Mouse (Mus musculus) urinary bladder, adult 2 months (tissue): Measurements from ENCODE around the gene Ltbp1. TPM values are rescaled to one million over a fixed set of nuclear protein-coding genes. Genes with fewer than 3 reads are reported as not detected.

Experiments
- DNase-seq: peaks from one replicate; pipeline ENCODE4 v3.0.0; 2022; ENCODE audit warnings: low spot score
- polyA plus RNA-seq: library from polyadenylated mRNA; depleted of rRNA; stranded (reverse); fragments of >200 nt; gene quantifications from 2 replicates; pipeline ENCODE4 v1.2.3, GENCODE M21; 2012

Gene Ltbp1
- polyA plus RNA-seq, 1 experiment = 26.4 TPM

DNA sequence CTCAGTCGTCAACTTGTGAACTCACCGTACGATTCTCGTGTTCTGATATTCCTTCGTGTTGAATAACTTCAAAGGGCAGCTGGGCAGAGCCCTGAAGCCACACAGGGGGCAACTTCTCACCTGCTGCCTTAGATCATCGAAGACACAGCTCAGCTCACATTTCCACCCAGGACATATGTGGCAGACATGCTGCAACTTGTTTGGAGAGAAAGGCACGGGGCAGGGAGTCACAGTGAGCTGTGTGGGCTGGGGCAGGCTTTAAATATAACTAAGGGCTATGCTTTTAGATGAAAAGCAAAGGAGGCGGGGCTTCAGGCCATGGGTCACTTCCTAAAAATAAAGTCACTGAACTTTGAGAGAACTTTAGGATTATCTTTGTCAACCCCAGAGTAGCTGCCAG is 51.3 kb downstream of the Ltbp1 start:
- DNase-seq = no peak

DNA sequence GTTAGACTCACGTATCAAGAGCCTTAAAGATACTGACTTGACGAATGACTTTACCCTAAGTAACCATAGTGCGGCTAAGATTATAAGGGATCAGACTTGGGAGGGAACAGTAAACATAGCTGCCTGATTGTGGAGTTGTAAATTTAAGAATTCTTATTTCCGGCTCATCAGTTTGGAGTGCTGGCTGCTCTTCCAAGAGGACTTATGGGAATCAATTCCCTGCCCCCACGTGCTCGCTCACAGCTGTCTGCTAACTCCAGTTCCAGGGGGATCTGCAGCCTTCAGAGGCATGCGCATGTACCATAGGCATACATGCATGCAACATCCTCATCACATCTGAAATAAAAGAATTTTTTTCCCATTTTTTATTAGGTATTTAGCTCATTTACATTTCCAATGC is 61.0 kb downstream of the Ltbp1 start:
- no peak for DNase-seq

DNA sequence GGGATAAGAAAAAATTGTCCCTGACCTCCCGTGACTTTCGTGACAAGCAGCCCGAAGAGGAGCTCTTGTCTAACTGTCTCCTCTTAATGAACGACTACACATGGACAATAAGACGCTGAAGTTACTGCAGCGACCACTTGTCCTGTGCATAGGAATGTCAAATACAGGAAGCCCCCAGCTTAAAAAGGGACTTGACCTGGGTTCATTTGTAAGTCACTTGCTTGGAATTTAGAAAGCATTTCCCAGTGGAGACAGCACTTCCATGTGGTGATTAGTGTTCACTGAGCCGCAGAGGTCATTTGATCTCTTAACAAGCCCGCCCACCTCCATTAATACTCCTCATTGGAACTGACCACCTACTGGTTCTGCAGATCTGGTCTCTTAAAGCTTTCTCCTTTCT is 61.9 kb downstream of the Ltbp1 start:
- DNase-seq = no peak

DNA sequence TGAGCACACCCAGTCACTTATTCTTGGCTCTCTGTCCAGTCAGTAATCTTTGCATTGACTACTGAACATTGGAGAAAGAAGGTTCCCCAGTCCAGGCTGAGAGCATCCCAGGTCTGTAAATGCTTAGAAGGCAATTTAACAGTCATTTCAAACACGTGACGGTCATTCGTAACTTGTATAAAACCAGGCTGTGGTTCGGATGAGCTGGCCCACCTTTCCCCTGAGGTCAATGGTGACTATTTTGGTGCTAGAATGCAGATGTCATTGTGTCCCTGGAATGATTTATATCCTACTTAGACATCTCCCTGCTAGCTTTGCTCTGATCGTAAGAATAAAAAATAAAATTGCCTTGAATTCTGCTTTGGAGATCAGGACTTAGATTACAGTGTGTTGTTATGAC is 63.9 kb downstream of the Ltbp1 start:
- DNase-seq = no peak

DNA sequence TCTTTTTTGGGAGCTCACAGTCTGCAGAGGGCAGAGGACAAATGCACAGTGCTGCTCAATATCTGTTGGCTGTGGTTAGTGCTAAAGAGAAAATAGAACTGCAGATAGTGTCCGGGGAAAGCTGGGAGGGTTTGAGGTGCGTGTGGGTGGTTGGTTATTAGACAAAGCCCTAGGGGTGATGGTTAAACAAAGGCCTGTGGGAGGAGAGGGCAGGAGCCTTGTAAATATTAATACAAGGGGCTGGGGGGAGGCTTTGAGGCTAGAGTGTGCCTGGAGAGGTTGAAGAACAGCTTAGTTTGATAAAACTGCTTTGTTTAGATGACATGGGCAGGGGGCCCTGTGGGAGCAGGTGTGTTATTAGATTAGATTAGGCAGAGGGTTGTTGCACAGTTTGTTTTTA is 65.8 kb downstream of the Ltbp1 start:
- no peak for DNase-seq

DNA sequence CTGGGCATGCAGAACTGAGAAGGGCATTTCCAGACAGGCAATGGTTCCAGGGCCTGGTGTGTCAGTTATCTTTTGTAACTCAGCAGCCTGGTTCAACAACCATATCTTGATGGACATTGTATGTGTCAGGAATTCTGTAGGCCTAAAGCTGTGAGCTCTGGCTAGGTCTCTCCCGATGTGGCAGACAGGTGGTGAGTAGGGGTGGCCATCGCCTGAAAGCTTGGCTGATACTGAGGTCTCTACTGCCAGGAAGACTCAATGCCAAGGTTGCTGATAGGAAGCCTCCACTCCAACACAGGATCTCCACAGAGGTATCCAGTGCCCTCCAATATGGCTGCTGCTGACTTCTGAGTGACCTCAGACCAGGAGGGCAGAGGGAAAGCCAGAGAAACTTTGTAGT is 66.4 kb downstream of the Ltbp1 start:
- DNase-seq = no peak

DNA sequence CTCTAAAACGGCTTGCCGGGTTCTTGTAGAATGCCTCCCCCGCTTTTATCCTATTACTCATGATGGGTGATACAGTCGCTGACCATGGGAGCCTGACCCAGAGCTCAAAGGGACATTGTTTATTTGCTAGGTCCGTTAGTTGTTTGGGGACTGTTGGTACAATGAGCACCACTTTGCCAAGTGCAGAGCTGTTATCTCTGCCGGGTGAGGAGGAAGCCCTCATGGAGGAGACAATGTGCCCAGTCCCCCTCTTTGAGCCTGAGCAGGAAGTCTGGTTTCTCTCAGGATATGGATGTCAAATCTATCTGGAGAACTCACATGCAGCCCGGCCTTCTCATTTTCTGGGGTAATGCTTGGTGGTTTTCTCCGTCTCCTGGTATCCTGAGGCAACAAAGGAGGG is 68.5 kb downstream of the Ltbp1 start:
- no peak for DNase-seq

DNA sequence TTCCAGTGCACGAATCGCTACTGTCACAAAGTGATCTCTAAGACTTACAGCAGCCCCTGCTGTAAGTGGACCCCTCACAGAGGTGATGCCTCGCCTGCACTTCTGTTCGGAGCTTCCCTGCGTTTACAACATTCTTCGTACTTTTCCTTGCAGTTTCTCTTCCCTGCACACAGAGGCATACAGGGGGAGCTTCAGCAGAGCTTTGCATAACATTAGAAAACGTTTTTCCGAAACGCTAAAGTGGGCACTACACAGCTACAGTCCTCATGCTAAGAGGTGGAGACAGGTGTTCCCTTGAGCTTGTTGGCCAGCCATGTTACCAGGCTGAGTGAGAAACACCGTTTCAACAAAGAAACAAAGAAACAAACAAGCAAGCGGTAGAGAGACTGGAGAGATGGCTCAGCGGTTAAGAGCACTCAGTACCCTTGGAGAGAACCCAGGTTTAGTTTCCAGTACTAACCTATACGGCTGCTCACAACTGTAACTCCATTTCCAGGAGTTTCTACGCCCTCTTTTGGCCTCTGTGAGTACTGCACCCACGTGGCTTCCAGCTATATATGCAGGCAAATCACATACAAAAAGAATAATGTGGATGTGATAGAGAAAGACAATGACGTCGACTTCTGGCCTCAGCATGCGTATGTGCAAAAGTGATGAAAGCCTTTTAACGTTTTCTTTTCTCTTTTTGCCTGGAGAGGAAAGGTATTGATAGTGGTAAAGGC is 69.8 kb downstream of the Ltbp1 start:
- no peak for DNase-seq

DNA sequence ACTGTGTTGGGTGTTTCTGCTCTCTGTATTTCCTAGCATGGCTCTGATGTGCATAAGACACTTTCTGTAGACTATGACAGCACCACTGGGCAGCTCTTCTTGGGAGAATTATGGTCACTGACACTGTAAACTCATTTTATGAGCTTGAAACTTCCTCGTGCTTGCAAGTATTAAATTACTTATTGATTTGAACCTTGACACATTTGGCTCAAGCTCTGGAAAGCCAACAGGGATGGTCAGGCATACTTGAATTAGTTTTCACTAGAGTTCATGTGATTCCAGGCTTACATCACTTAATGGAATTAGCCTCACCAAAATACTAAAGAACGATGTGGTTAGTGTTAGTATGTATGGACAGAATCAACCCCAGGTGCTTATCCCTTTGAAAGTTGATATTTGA is 76.0 kb downstream of the Ltbp1 start:
- no peak for DNase-seq

DNA sequence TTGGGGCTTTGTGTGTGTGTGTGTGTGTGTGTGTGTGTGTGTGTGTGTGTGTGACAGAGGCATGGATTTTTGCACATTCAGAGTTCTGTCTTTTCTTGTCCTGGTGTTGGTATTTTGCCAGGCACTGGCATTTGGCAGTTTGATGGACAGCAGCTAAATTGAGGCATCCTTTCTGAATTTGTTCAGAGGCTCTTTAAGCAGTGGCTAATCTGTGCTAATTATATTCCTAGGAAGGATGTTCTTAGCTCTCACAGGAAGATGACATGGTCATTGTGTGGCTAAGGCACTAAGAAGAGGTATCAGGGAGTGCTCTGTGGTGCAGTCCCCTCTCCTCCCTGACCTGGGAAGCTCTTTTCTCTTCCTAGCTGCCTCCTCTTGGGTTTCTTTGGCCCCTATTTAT is 77.1 kb downstream of the Ltbp1 start:
- no peak for DNase-seq

DNA sequence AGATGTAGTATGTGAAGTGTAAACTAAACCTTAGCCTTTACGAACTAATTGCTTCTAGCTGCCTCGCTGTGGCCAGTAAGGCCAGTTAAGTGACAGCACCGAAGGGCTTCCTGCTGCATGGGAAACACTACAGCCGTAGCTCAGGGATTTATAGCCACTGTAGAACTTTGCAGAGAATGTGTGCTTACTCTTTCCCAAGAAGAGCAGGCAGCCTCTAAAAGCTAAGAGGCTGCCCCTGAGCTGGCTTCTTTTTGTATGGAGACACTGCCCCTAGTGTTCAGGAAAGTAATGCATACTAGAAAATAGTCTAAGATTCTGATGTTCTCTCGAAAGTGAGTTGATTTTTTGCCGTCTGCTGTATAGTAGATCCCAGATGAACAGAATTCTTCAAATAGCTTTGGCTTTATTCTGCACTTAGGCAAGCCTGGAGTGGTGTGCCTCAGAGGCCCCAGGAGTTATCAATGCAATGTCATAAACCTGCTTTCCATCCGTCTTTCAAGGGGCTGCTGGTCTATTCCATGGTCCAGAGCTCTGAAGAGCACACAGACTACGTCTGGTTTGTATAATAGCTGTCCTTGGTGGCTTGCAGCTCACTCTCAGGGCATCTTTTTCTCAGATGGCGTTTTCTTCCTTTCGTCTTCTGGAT is 82.1 kb downstream of the Ltbp1 start:
- no peak for DNase-seq

DNA sequence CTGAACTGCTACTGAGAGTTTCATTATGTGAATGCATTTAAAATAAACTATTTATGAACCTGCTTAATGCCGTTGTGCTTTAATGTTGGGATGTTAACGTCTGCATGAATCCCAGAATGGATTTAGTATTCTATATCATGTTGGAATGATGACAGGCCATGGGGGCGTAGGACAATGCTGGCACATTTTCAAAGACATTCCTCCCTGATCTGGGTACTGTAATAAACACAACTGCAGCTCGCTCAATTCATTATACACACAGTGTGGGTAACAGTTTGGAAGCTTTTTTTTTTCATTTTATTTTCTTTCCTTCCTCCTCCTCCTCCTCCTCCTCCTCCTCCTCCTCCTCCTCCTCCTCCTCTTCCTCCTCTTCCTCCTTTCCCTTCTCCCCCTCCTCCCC is 82.9 kb downstream of the Ltbp1 start:
- no peak for DNase-seq

DNA sequence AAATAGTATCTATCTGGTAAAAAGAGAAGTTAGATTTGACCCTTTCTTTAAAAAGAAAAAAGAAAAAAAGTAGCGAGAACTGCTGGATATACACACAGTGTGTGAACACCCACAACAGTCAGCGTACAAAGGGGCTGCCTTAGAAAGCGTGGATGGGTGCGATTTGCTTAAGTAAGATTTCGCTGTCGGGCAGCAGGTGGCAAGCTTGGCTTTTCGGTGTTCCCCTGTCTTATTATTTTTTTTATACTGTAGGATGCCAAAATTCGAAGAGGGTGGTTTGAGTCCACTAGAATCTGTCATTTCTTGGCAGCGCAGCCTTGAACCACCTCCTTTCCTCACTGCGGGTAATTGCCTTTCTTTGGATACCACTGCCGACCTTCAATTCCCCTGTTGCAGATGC is 83.4 kb downstream of the Ltbp1 start:
- DNase-seq = no peak

DNA sequence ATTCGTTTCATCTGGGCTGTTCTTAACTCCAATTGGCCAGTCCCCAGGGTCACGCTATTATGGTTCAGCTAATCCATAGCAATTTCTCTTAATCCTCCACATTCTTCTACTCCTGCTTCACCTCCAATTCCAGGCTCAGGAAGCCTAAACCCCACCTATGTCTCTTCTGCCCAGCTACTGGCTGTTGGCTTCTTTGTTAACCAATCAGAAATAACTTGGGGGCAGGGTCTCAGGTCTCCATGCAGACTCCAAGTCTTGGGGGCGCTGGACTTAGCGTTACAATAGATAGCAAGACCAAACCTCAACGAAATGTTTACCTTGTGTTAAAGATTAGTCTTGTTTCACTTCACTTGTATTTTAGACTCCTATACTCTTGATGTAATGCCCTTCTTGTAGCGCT is 85.2 kb downstream of the Ltbp1 start:
- DNase-seq = no peak

DNA sequence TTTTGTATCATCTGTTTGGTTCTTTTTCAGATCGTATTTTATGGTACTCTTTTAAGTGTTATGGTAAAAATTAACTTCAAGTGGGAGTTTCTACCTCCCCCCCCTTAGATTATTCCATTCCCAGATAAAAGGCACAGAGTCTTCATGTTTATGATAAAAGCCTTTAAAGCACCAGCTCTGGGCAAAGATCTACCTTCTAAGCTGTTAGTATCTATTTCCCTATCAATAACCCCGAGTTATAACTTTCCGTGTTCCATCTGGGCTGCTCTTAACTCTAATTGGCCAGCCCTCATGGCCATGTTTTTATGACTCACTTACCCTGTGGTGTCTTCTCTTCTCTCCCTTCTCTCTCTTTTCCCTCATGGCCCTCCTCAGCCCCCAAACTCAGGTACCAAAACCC is 88.2 kb downstream of the Ltbp1 start:
- no peak for DNase-seq

DNA sequence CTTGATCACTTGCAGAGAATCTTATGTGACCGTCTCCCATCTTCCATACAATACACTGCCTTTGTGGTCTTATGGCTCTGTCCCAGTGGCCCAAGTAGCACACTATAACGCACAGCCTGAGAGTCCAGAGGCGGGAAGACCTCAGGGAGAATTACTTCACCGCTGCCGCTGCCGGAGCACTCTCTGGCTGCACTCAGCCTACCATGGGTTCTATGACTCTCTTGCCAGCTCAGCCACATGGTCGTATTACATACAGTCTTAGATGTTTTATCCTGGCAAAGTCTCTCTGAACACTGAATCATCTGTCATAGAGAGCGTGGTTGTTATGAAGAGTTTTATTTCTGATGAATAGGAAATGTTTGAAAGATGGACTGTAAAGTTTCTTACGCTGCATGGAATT is 89.2 kb downstream of the Ltbp1 start:
- no peak for DNase-seq

DNA sequence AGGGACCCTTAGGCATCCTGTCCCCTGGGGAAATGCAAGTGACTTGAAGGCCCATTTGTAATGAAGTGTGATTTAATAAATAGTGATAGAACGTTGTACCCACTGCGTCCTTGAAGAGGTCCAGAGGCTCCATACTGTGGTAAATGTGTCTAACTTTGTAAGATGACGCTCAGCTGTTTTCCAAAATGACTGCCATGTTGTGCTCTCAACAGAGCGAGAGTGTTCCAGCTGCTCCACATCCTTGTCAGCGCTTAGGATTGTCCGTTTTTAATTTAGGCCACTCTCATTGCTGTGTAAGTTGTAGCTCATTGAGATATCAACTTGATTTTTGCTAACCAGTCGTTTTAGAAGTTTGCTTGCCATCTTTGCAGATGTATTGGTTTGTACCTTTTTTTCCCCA is 91.4 kb downstream of the Ltbp1 start:
- no peak for DNase-seq

DNA sequence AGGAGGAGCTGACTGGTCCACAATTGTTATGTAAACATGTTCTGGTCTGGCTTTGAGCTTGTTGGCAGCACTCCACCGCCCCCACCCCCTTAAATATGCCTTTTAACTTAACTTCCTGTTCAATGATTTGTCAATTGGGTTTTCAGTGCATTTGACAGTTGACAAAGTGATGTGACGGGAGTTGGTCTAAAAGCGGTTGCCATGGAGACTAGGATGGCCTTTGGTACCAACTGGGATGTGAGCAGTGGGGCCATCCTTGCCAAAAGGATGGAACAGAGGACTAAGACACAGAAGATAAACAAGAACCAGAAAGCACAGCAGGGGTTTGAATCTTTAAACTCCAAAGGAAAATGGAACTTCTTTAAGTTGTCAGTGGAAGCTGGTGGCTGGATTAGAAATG is 92.0 kb downstream of the Ltbp1 start:
- no peak for DNase-seq

DNA sequence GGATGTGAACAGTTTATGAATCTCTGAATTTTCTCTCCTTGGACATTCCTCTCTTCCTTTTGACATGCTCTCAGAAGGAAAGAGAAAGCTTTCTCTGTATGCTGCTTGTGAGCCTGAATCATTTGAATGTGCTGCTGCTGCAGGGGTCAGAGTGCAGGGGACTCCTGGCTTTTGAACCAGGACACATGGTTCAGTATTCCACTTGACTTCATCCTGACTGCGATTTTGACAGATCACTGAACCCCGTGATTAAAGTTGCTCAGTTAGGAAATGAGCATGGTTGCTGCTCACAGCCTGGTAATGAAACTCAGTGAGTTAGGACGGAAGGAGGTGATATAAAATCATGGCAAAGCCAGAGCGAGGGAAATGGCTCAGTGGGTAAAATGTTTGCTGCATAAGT is 95.8 kb downstream of the Ltbp1 start:
- DNase-seq = no peak

DNA sequence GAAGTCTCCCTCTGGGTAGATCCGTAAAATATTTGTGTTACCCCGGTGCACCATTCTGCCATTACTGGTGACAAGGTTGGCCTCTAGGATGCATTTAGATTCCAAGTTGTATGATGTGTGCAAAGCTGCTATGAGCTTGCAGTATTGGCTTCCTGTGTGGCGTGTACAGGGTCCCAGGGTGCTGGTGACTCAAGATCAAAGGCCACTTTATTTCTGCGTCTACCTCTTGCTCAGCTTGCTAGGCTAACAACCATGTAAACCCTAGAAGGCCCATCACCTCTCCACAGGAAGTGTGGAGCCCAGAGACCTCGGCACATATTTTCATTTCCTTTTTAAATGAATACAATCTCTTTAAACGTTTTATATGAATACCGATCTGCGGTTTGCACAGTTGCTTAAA is 96.6 kb downstream of the Ltbp1 start:
- DNase-seq = no peak

DNA sequence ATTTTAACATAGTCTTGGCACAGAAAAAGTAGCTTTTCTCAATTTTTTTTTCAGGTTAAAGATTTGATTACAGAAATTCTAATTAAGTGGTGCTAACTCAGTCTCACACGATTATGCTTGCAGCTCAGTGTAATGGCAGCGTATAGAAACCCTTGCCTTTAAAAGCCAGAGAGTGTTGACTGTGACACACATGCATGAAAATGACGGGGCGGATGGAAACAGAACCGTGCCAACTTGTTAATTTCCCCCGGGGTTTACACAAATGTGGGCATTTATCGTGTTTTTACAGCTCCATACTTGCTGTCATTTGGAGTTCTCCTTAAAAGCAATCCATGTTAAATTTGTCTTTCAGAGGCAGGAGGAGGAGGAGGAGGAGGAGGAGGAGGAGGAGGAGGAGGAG is 102.0 kb downstream of the Ltbp1 start:
- DNase-seq = no peak

DNA sequence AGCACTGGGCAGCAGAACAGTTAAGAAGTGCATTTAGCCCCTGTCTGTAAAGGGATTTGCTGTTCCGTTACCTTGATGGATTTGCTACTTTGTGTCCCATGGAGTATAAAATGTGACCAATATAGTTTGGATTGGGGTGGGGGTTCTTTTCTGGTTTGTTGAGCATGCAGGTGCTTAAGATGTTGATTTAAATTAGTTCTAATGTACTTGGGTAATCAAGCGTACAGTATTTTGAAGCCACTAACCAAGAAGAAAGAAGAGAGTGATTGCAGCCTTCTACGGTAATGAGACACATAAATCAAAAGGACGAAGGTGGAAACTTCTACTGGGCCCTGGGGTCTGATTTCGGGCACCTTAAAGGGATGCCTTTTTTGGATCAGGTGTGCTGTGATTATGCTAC is 102.5 kb downstream of the Ltbp1 start:
- DNase-seq = no peak

DNA sequence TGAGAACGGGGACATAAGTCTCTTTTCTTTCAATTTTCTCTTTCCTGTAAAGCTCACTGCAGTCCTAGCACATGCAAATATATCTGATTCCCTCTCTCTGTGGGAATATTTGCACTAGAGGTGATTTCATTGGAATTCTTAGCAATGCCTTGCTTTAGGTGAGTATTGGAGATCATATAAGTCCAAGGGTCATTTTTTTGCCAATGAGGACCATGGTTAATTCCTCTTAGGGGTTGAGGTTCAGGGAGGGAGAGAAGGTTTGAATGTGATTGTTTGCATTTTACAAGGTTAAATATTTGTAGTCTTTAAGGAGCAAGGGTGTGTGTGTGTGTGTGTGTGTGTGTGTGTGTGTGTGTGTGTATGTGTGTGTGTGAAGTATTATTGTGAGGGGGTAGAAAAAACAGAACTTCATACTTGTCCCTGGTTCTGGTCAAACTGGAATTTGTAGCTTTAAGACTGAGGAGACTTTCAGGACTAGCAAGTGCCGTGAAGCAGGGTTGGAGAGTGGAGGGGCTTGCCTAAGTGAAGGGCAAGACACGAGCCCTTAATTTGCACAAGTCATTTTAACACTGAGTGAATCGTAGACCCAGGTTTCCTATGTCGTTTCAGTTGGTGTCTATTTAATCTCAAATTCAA is 103.8 kb downstream of the Ltbp1 start:
- no peak for DNase-seq
